Mouse (Mus musculus): ENCODE measurements around the gene Htra2.

DNA sequence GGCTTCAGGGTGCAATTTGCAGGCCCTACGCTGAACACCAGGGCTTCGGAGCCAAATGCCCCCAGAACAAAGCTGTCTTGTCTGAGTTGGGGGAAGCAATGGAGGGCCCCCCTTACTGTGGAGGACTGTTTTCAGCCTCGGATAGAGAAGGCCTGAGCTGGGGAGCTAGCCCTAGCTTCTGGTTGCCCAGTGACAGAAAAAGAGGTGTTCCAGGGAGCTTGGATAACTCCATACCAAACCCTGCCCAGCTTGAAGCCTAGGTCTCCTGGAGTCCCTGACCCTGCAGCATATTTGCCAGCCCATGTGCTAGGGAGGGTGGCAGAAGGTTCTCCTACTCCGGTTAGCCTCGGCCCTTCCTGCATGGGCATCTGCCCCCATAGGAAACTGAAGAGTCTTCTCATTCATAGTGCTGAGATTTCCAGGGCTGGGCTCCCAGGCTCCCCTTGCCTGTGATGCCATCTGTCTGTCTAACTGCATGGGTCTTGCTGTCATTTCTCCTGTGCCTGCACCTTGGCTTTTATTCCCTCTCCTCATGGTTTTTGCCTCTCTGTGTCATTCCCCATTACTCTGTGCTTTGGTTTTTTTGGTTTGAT is 20.5 kb downstream of the Htra2 start:
- no peak for TF ChIP-seq CTCF (IDR thresholded peaks at IDR 0.05; ENCODE audit: low read depth)
- no peak for TF ChIP-seq EP300 (optimal IDR thresholded peaks at IDR 0.05)
